Mouse (Mus musculus) heart, postnatal 0 days (tissue): Measurements from ENCODE around the gene Dgkb. TPM values are rescaled to one million over a fixed set of nuclear protein-coding genes. Genes with fewer than 3 reads are reported as not detected.

Experiments
- ATAC-seq: fragments of 200-750 bp; cut with Nextera tagmentation; 2 replicates; pipeline ENCODE4 v1.8.0; 2017; ENCODE audit warnings: low read depth, moderate number of reproducible peaks, moderate library complexity; ENCODE audit not compliant: insufficient read depth
- DNase-seq: peaks from one replicate; pipeline ENCODE4 v3.0.0-alpha.2; 2016; ENCODE audit warnings: low spot score
- H3K27ac ChIP-seq: fragments of 300-500 bp; sonication (generic); 2 replicates; pipeline ENCODE4 v1.5.1; 2014; ENCODE audit warnings: low read depth, mild to moderate bottlenecking
- H3K27me3 ChIP-seq: fragments of 300-500 bp; sonication (generic); 2 replicates; pipeline ENCODE4 v1.6.1; 2014; ENCODE audit warnings: low read length, mixed read lengths; ENCODE audit not compliant: control insufficient read depth, insufficient read depth
- H3K36me3 ChIP-seq: fragments of 300-500 bp; sonication (generic); replicated peaks from 2 replicates; pipeline ENCODE4 v1.6.1; 2014; ENCODE audit warnings: low read length, mixed read lengths; ENCODE audit not compliant: control insufficient read depth, insufficient read depth
- H3K4me1 ChIP-seq: fragments of 300-500 bp; sonication (generic); 2 replicates; pipeline ENCODE4 v1.6.1; 2014; ENCODE audit warnings: antibody characterized with exemption; ENCODE audit not compliant: control insufficient read depth, insufficient read depth
- H3K4me2 ChIP-seq: fragments of 300-500 bp; sonication (generic); 2 replicates; pipeline ENCODE4 v1.6.1; 2014; ENCODE audit warnings: low read depth, mild to moderate bottlenecking, low read length, moderate library complexity
- H3K4me3 ChIP-seq: fragments of 300-500 bp; sonication (generic); 2 replicates; pipeline ENCODE4 v1.5.1; 2014; ENCODE audit warnings: low read depth, low read length
- H3K9ac ChIP-seq: fragments of 300-500 bp; sonication (generic); replicated peaks from 2 replicates; pipeline ENCODE4 v1.6.1; 2014; ENCODE audit warnings: low read depth, low read length, mixed read lengths
- H3K9me3 ChIP-seq: fragments of 300-500 bp; sonication (generic); replicated peaks from 2 replicates; pipeline ENCODE4 v1.6.1; 2016; ENCODE audit warnings: low read length; ENCODE audit not compliant: control insufficient read depth
- CTCF ChIP-seq: IDR thresholded peaks from 2 replicates; pipeline ENCODE4 v1.5.1; 2016; ENCODE audit warnings: antibody characterized with exemption, control low read depth, low read depth
- EP300 ChIP-seq: IDR thresholded peaks from 2 replicates; pipeline ENCODE4 v1.6.1; 2016; ENCODE audit warnings: antibody characterized with exemption, low read depth
- WGBS: fragments of 180-500 bp; shearing (Covaris S2); extraction: QIAGEN DNeasy Blood & Tissue Kit; methylation state at CpG from one replicate; pipeline ENCODE4 v1.1.7; 2014; 5-methylcytosine and 5-hydroxymethylcytosine counted together
- polyA plus RNA-seq: library from polyadenylated mRNA; unstranded; fragments of >200 nt; fragmentation: Nextera tagmentation; extraction: Ambion mirVana; gene quantifications from 2 replicates; pipeline ENCODE4 v1.2.1, GENCODE M21; 2015
- total RNA-seq: library from RNA; depleted of rRNA; stranded (reverse); fragments of >200 nt; gene quantifications from 2 replicates; pipeline ENCODE4 v1.2.3, GENCODE M21; 2014; ENCODE audit warnings: low replicate concordance

Dgkb gene
- total and polyA plus RNA-seq, 2 experiments from 2014 or later, result 0.20 TPM; not detected in 1

- no peak for DNase-seq
- Histone ChIP-seq H3K4me1 (no peaks in the 10 kb centered on the region), H3K27me3 (no peaks in the 10 kb centered on the region), H3K27ac (no peak overlapping the region), H3K9me3 (no peaks in the 10 kb centered on the region), H3K4me2 (no peak overlapping the region), H3K36me3 (no peaks in the 10 kb centered on the region), H3K9ac (no peak overlapping the region), H3K4me3 (no peak overlapping the region)
- ATAC-seq, result no peak
- WGBS, result 66% methylated on average over 1 of the region's 1 CpGs
- TF ChIP-seq CTCF, result no peak
- no peak for TF ChIP-seq EP300
Observed at GRCm38 (mm10) chr12:38301497-38301896, 484.0 kb downstream of the Dgkb start.

GRCm38 (mm10) chr12:38303841-38304240 lies 486.3 kb downstream of the Dgkb start:
- Histone ChIP-seq H3K36me3 (no peaks in the 10 kb centered on the region), H3K4me1 (no peaks in the 10 kb centered on the region), H3K27ac (no peak overlapping the region), H3K4me3 (no peak overlapping the region), H3K4me2 (no peak overlapping the region), H3K27me3 (no peaks in the 10 kb centered on the region), H3K9ac (no peak overlapping the region), H3K9me3 (no peaks in the 10 kb centered on the region)
- DNase-seq (no peak), ATAC-seq (no peak)
- TF ChIP-seq CTCF, result no peak
- 64% methylated on average over 3 of the region's 3 CpGs for WGBS

GRCm38 (mm10) chr12:38304245-38304644 lies 486.7 kb downstream of the Dgkb start:
- DNase-seq, result no peak
- Histone ChIP-seq H3K27ac (no peak overlapping the region), H3K4me1 (no peaks in the 10 kb centered on the region), H3K4me2 (no peak overlapping the region), H3K36me3 (no peaks in the 10 kb centered on the region), H3K9ac (no peak overlapping the region), H3K4me3 (no peak overlapping the region), H3K9me3 (no peaks in the 10 kb centered on the region), H3K27me3 (no peaks in the 10 kb centered on the region)
- 88% methylated on average over 3 of the region's 3 CpGs for WGBS
- TF ChIP-seq EP300, result no peak
- ATAC-seq, result no peak

- no peak for TF ChIP-seq CTCF
- TF ChIP-seq EP300, result no peak
- Histone ChIP-seq H3K36me3 (no peaks in the 10 kb centered on the region), H3K9ac (no peak overlapping the region), H3K27me3 (no peaks in the 10 kb centered on the region), H3K4me2 (no peak overlapping the region), H3K27ac (no peak overlapping the region), H3K4me1 (no peaks in the 10 kb centered on the region), H3K4me3 (no peak overlapping the region), H3K9me3 (no peaks in the 10 kb centered on the region)
- no peak for ATAC-seq
- no peak for DNase-seq
Observed at GRCm38 (mm10) chr12:38309885-38310284, 492.4 kb downstream of the Dgkb start.

GRCm38 (mm10) chr12:38327729-38328271 lies 510.3 kb downstream of the Dgkb start:
- H3K4me3 ChIP-seq, result no peak overlapping the region
- TF ChIP-seq EP300 (no peak), CTCF (no peak)

GRCm38 (mm10) chr12:38328779-38329178 lies 511.3 kb downstream of the Dgkb start:
- Histone ChIP-seq H3K36me3 (no peaks in the 10 kb centered on the region), H3K27me3 (no peaks in the 10 kb centered on the region), H3K4me2 (no peak overlapping the region), H3K27ac (no peak overlapping the region), H3K9ac (no peak overlapping the region), H3K9me3 (no peaks in the 10 kb centered on the region), H3K4me3 (no peak overlapping the region), H3K4me1 (no peaks in the 10 kb centered on the region)
- TF ChIP-seq CTCF, result no peak
- TF ChIP-seq EP300, result no peak
- DNase-seq (no peak), ATAC-seq (no peak)

More at GRCm38 (mm10) chr12:38327729-38328271, 510.3 kb downstream of the Dgkb start:
- DNase-seq, result no peak
- Histone ChIP-seq H3K36me3 (no peaks in the 10 kb centered on the region), H3K27ac (no peak overlapping the region), H3K4me1 (no peaks in the 10 kb centered on the region), H3K27me3 (no peaks in the 10 kb centered on the region), H3K4me2 (no peak overlapping the region), H3K9me3 (no peaks in the 10 kb centered on the region), H3K9ac (no peak overlapping the region)
- ATAC-seq, result no peak
- 72% methylated on average over 1 of the region's 1 CpGs for WGBS
